Mouse (Mus musculus) C2C12 (cell line): Measurements from ENCODE around the gene Slc23a2. TPM values are rescaled to one million over a fixed set of nuclear protein-coding genes. Genes with fewer than 3 reads are reported as not detected.

Experiments used
- H3K27me3 ChIP-seq: one replicate; pipeline ENCODE4 v1.6.1; 2011; ENCODE audit not compliant: control insufficient read depth, insufficient read depth, insufficient read length
- H3K36me3 ChIP-seq: one replicate; pipeline ENCODE4 v1.6.1; 2011; ENCODE audit not compliant: control insufficient read depth, insufficient read depth
- H3K4me3 ChIP-seq: one replicate; pipeline ENCODE4 v1.5.1; 2011; ENCODE audit warnings: mild to moderate bottlenecking, control low read depth; ENCODE audit not compliant: poor library complexity, insufficient read depth, severe bottlenecking
- H3K79me2 ChIP-seq: one replicate; pipeline ENCODE4 v1.6.1; 2011; ENCODE audit not compliant: control insufficient read depth, insufficient read depth
- H3K79me3 ChIP-seq: one replicate; pipeline ENCODE4 v1.6.1; 2011; ENCODE audit warnings: low read depth, control low read depth
- H3ac ChIP-seq: one replicate; pipeline ENCODE3; 2011; ENCODE audit warnings: low read depth; ENCODE audit not compliant: control insufficient read depth, insufficient read length
- CEBPB ChIP-seq: IDR thresholded peaks from one replicate; pipeline ENCODE4 v1.6.1; 2011; ENCODE audit warnings: low read depth, mild to moderate bottlenecking, control low read depth, moderate library complexity
- CTCF ChIP-seq: IDR thresholded peaks from one replicate; pipeline ENCODE4 v1.5.1; 2011; ENCODE audit not compliant: control insufficient read depth, insufficient read depth, insufficient read length
- FOSL1 ChIP-seq: IDR thresholded peaks from one replicate; pipeline ENCODE4 v1.8.0; 2011; ENCODE audit warnings: mild to moderate bottlenecking, low read length; ENCODE audit not compliant: poor library complexity, insufficient read depth, severe bottlenecking
- MAX ChIP-seq: IDR thresholded peaks from one replicate; pipeline ENCODE4 v1.6.1; 2011; ENCODE audit warnings: mild to moderate bottlenecking, control low read depth
- MYOD1 ChIP-seq: IDR thresholded peaks from one replicate; pipeline ENCODE4 v1.6.1; 2011; ENCODE audit warnings: low read depth; ENCODE audit not compliant: control insufficient read depth, insufficient read length
- MYOG ChIP-seq: IDR thresholded peaks from one replicate; pipeline ENCODE4 v1.6.1; 2011; ENCODE audit not compliant: control insufficient read depth, insufficient read length; ENCODE audit errors: extremely low read depth
- USF1 ChIP-seq: IDR thresholded peaks from one replicate; pipeline ENCODE4 v1.6.1; 2011; ENCODE audit warnings: low read depth, mild to moderate bottlenecking, control low read depth, moderate library complexity
- polyA plus RNA-seq: library from polyadenylated mRNA; unstranded; fragments of >200 nt; fragmentation: generic; extraction: Trizol; gene quantifications from one replicate; pipeline ENCODE4 v1.2.1, GENCODE M21; 2012; ENCODE audit warnings: missing spikeins

Gene Slc23a2
- polyA plus RNA-seq, 1 experiment, result 12.0 TPM

DNA sequence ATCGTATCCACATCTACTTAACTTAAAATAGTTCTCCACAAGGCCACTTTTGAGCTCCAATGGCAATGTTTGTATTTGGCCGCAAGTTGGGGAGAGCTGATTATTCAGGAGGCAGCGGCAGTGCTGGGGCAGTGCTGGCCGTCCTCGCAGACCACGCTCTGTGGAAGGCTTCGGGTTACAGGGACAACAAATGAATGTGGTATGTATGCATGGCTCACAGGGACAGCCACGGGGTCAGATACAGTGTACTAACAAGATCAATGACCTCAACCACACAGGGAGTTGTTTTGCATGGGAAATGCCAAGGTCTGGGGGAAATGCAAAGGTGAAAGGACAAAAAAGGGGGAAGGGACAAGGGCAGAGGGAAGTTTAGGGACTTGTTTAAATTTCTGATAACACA, 41.6 kb downstream of the Slc23a2 start:
- Histone ChIP-seq H3K36me3 (peaks cover 25% of the 10 kb centered on the region), H3K27me3 (no peaks in the 10 kb centered on the region), H3K79me3 (peaks cover 57% of the 10 kb centered on the region), H3ac (no peak overlapping the region), H3K4me3 (no peak overlapping the region), H3K79me2 (peaks cover 81% of the 10 kb centered on the region)
- TF ChIP-seq CTCF, result no peak
- TF ChIP-seq USF1, result peak; percentile 26
- peak; percentile 69 for TF ChIP-seq MAX

GRCm38 (mm10) chr2:132102505-132103130, 42.3 kb downstream of the Slc23a2 start:
- Histone ChIP-seq H3K4me3 (no peak overlapping the region), H3K36me3 (peaks cover 31% of the 10 kb centered on the region), H3K27me3 (no peaks in the 10 kb centered on the region), H3K79me3 (peaks cover 56% of the 10 kb centered on the region), H3K79me2 (peaks cover 81% of the 10 kb centered on the region), H3ac (no peak overlapping the region)
- TF ChIP-seq MAX (no peak), MYOG (no peak), FOSL1 (no peak), MYOD1 (no peak), CEBPB (no peak), USF1 (peak; percentile 77), CTCF (no peak)

- peaks cover 80% of the 10 kb centered on the region for H3K79me2 ChIP-seq
- H3ac ChIP-seq, result no peak overlapping the region
- TF ChIP-seq MAX, result peak; percentile 53
- no peak for TF ChIP-seq USF1
- no peak for TF ChIP-seq MYOG
- peak; percentile 33 for TF ChIP-seq FOSL1
- peak; percentile 9 for TF ChIP-seq MYOD1
- no peak for TF ChIP-seq CTCF
- TF ChIP-seq CEBPB, result peak; percentile 94
Measured at GRCm38 (mm10) chr2:132098942-132099672, 45.8 kb downstream of the Slc23a2 start.

DNA sequence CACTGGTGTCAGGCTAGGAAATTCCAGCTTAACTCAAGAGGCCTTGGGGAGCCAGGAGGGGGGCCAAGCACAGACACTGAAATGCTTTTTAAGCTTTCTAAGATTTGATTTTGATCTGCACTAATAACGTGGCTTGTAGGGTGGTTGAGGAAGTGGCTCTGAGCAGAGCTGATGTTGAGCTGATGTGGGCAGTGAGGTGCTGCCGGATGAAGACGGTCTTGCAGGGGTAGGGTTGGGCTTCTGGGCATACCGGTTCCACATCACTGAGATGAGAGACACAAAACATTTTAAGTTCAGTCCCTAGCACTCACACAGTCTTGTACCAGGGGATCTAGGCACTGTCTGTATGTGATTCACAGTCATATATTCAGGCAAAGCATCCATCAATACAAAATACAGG, 46.5 kb downstream of the Slc23a2 start:
- Histone ChIP-seq H3K4me3 (no peak overlapping the region), H3K36me3 (peaks cover 56% of the 10 kb centered on the region), H3K27me3 (no peaks in the 10 kb centered on the region), H3K79me2 (peaks cover 72% of the 10 kb centered on the region), H3ac (no peak overlapping the region), H3K79me3 (peaks cover 37% of the 10 kb centered on the region)
- no peak for TF ChIP-seq MYOG
- no peak for TF ChIP-seq MAX
- no peak for TF ChIP-seq FOSL1
- TF ChIP-seq CTCF, result no peak
- no peak for TF ChIP-seq USF1
- no peak for TF ChIP-seq CEBPB
- TF ChIP-seq MYOD1, result no peak

More at GRCm38 (mm10) chr2:132098942-132099672, 45.8 kb downstream of the Slc23a2 start:
- Histone ChIP-seq H3K27me3 (no peaks in the 10 kb centered on the region), H3K4me3 (no peak overlapping the region), H3K36me3 (peaks cover 48% of the 10 kb centered on the region), H3K79me3 (peaks cover 43% of the 10 kb centered on the region)

DNA sequence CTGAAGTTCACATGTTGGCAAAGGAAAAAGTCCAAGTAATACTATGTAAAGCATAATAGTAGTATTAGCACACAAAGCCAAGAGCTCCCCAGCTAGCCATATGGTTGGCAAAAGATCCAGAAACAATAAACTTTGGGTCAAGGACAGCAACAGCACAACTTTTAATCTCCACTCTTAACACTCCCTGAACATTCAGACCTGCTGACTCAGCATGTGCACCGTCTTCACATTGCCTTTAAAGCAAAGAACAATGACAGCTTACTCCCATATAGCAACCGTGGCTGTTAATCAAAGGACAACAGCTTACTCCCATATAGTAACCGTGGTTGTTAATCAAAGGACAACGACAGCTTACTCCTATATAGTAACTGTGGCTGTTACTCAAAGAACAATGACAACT, 48.3 kb downstream of the Slc23a2 start:
- Histone ChIP-seq H3K79me2 (peaks cover 54% of the 10 kb centered on the region), H3ac (no peak overlapping the region), H3K4me3 (no peak overlapping the region), H3K36me3 (peaks cover 71% of the 10 kb centered on the region), H3K27me3 (no peaks in the 10 kb centered on the region), H3K79me3 (peaks cover 28% of the 10 kb centered on the region)
- no peak for TF ChIP-seq MYOG
- TF ChIP-seq USF1, result no peak
- no peak for TF ChIP-seq MYOD1
- TF ChIP-seq CTCF, result no peak
- no peak for TF ChIP-seq MAX
- no peak for TF ChIP-seq CEBPB
- no peak for TF ChIP-seq FOSL1
